Mouse (Mus musculus) neural tube, embryonic 13.5 days (tissue): Measurements from ENCODE around the gene Calm3. TPM values are rescaled to one million over a fixed set of nuclear protein-coding genes. Genes with fewer than 3 reads are reported as not detected.

ENCODE experiments used
- ATAC-seq: fragments of 200-750 bp; cut with Nextera tagmentation; 2 replicates; pipeline ENCODE4 v1.8.0; 2017; ENCODE audit warnings: low read depth, mild to moderate bottlenecking, moderate TSS enrichment, moderate library complexity
- H3K27ac ChIP-seq: fragments of 300-500 bp; sonication (generic); replicated peaks from 2 replicates; pipeline ENCODE4 v1.5.1; 2015; ENCODE audit warnings: moderate library complexity, mild to moderate bottlenecking, inconsistent platforms
- H3K27me3 ChIP-seq: fragments of 300-500 bp; sonication (generic); 2 replicates; pipeline ENCODE4 v1.6.1; 2015; ENCODE audit warnings: mild to moderate bottlenecking, inconsistent platforms
- H3K36me3 ChIP-seq: fragments of 300-500 bp; sonication (generic); 2 replicates; pipeline ENCODE4 v1.6.1; 2015; ENCODE audit warnings: mild to moderate bottlenecking, inconsistent platforms
- H3K4me1 ChIP-seq: fragments of 300-500 bp; sonication (generic); replicated peaks from 2 replicates; pipeline ENCODE4 v1.6.1; 2015; ENCODE audit warnings: inconsistent platforms
- H3K4me2 ChIP-seq: fragments of 300-500 bp; sonication (generic); 2 replicates; pipeline ENCODE4 v1.6.1; 2015; ENCODE audit warnings: inconsistent platforms, mild to moderate bottlenecking, moderate library complexity
- H3K4me3 ChIP-seq: fragments of 300-500 bp; sonication (generic); 2 replicates; pipeline ENCODE4 v1.5.1; 2015; ENCODE audit warnings: mild to moderate bottlenecking, inconsistent platforms
- H3K9ac ChIP-seq: fragments of 300-500 bp; sonication (generic); 2 replicates; pipeline ENCODE4 v1.6.1; 2015; ENCODE audit warnings: moderate library complexity, mild to moderate bottlenecking, inconsistent platforms
- H3K9me3 ChIP-seq: fragments of 300-500 bp; sonication (generic); 2 replicates; pipeline ENCODE4 v1.6.1; 2016; ENCODE audit warnings: inconsistent platforms
- WGBS: fragments of 180-500 bp; shearing (Covaris S2); methylation state at CpG from one replicate; pipeline ENCODE4 v1.1.7; 2015; 5-methylcytosine and 5-hydroxymethylcytosine counted together
- polyA plus RNA-seq: library from polyadenylated mRNA; unstranded; fragments of >200 nt; fragmentation: Nextera tagmentation; extraction: Ambion mirVana; gene quantifications from 2 replicates; pipeline ENCODE4 v1.2.1, GENCODE M21; 2015

The Calm3 gene
- polyA plus RNA-seq, 1 experiment from 2014 or later: 297 TPM

- no peak for ATAC-seq
- H3K27ac ChIP-seq: no peak overlapping the region
- 0 out of 2 replicates have a peak, but pooled peaks cover under 1% of the 10 kb centered on the region for H3K36me3 ChIP-seq
- 0 out of 2 replicates have a peak overlapping the region, but pooled peaks have one; percentile 7 for H3K4me2 ChIP-seq
- no peaks in the 10 kb centered on the region for H3K9me3 ChIP-seq
- WGBS: 73% methylated on average over 11 of the region's 11 CpGs
- H3K27me3 ChIP-seq: no peaks in the 10 kb centered on the region; the same call in 1 of the 2 replicates
- no peak overlapping the region for H3K4me3 ChIP-seq
- H3K4me1 ChIP-seq: peaks cover 33% of the 10 kb centered on the region
- 0 out of 2 replicates have a peak overlapping the region, but pooled peaks have one; percentile 45 for H3K9ac ChIP-seq
Observed at GRCm38 (mm10) chr7:16908859-16909258, 15.1 kb downstream of the Calm3 start.

- H3K9ac ChIP-seq: peak overlapping the region; percentile 45
- no peak overlapping the region for H3K27ac ChIP-seq
- 64% methylated on average over 11 of the region's 11 CpGs for WGBS
- H3K4me3 ChIP-seq: no peak overlapping the region
- ATAC-seq: no peak
- H3K36me3 ChIP-seq: no peaks in the 10 kb centered on the region
- H3K27me3 ChIP-seq: no peaks in the 10 kb centered on the region; the same call in 1 of the 2 replicates
- H3K4me2 ChIP-seq: 0 out of 2 replicates have a peak overlapping the region, but pooled peaks have one; percentile 7
- H3K9me3 ChIP-seq: no peaks in the 10 kb centered on the region
- H3K4me1 ChIP-seq: peaks cover 31% of the 10 kb centered on the region
Observed at GRCm38 (mm10) chr7:16908367-16908766, 15.5 kb downstream of the Calm3 start.

- Histone ChIP-seq H3K9me3 (no peaks in the 10 kb centered on the region), H3K27ac (no peak overlapping the region), H3K9ac (peak overlapping the region; percentile 45; the same call in 1 of the 2 replicates), H3K36me3 (no peaks in the 10 kb centered on the region), H3K4me1 (peaks cover 29% of the 10 kb centered on the region), H3K4me2 (0 out of 2 replicates have a peak overlapping the region, but pooled peaks have one; percentile 7), H3K27me3 (no peaks in the 10 kb centered on the region; the same call in 1 of the 2 replicates), H3K4me3 (no peak overlapping the region)
- ATAC-seq: no peak
- whole genome bisulfite sequencing: 80% methylated on average over 7 of the region's 7 CpGs
Observed at GRCm38 (mm10) chr7:16907842-16908241, 16.1 kb downstream of the Calm3 start.

DNA sequence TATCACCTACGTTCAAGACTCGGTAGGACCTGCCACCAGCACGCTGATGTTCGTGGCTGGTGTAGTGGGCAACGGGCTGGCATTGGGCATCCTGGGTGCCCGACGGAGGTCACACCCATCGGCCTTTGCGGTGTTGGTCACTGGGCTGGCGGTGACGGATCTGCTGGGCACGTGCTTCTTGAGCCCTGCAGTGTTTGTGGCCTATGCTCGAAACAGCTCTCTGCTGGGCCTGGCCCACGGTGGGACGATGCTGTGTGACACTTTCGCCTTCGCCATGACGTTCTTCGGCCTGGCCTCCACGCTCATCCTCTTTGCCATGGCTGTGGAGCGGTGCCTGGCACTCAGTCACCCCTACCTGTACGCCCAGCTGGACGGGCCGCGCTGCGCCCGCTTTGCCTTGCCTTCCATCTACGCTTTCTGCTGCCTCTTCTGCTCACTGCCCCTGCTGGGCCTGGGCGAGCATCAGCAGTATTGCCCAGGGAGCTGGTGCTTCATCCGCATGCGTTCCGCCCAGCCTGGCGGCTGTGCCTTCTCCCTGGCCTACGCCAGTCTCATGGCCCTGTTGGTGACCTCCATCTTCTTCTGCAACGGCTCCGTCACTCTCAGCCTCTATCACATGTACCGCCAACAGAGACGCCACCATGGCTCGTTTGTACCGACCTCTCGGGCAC lies 16.9 kb downstream of the Calm3 start:
- Histone ChIP-seq H3K4me2 (peak overlapping the region; percentile 8; the same call in 1 of the 2 replicates), H3K27ac (no peak overlapping the region), H3K4me1 (peaks cover 23% of the 10 kb centered on the region), H3K9ac (peak overlapping the region; percentile 10; the same call in 1 of the 2 replicates), H3K4me3 (no peak overlapping the region), H3K36me3 (no peaks in the 10 kb centered on the region), H3K9me3 (no peaks in the 10 kb centered on the region), H3K27me3 (no peaks in the 10 kb centered on the region; the same call in 1 of the 2 replicates)
- 92% methylated on average over 41 of the region's 41 CpGs for WGBS
- no peak for ATAC-seq

GRCm38 (mm10) chr7:16906281-16906680 lies 17.6 kb downstream of the Calm3 start, which contains the start of gene Ptgir:
Gene Ptgir (plus strand): TSS chr7:16906490.
- H3K9ac ChIP-seq: peak within 1 kb of the TSS; percentile 10
- 11% methylated on average over 6 of the region's 6 CpGs for WGBS
- ATAC-seq: no peak

DNA sequence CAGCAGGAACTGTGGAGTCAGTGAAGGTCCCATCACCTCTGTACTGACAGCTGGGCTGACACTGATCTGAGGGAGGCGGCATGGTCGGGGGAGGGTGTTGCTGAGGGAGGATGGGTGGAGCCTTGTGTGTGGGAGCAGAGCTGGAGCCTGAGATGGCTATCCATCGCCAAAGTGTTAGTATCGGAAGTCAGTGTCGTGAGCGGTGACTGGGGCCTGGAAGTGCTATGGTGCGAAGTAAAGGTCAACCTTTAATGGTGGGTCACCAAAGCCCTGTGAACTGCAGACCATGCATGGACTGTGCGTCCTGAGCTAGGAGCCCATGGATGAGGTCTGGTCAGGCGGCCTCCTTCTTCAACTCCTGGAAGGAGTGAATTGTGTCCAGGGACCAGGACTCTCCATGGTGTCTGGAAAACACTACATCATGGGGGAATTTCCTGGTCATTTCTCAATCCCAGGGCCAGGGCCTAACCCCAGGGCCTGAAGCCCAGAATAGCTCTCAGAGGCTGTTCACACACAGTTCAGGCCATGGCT lies 18.4 kb downstream of the Calm3 start:
- no peaks in the 10 kb centered on the region for H3K36me3 ChIP-seq
- no peak for ATAC-seq
- 53% methylated on average over 9 of the region's 9 CpGs for WGBS

More at GRCm38 (mm10) chr7:16906281-16906680, 17.6 kb downstream of the Calm3 start, which contains the start of gene Ptgir:
- H3K4me2 ChIP-seq: peak within 1 kb of the TSS; percentile 8; the same call in 1 of the 2 replicates
- H3K27ac ChIP-seq: no peak within 1 kb of the TSS
- H3K27me3 ChIP-seq: no peaks in the 10 kb centered on the region; the same call in 1 of the 2 replicates
- H3K4me3 ChIP-seq: no peak within 1 kb of the TSS
- peaks cover 29% of the 10 kb centered on the region for H3K4me1 ChIP-seq
- H3K36me3 ChIP-seq: no peaks in the 10 kb centered on the region
- H3K9me3 ChIP-seq: no peaks in the 10 kb centered on the region

DNA sequence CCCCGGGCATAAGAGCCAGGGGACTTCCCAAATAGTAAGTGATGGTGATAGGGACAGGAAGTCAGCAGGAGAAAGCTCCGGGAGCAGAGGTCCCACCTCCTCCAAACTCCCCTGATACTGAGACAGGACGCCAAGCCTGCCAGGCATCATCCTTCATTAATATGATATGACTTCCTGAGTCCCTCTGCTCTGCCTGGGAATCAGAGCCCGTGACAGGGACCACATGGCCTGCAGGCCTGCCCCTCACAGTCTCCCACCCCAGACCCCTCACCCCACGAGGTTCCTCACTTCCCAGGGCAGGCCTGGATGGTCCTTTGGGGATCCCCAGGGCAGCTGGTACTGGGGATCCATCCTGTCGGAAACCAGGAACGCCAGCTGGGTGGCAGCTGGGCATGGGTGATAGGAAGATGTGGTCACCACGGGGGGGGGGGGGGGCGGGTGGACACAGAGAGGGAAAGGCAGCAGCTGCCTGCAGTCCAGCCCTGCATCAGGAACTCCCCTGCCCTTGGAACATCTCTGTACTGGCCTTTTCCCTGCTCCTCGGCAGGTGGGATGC lies 19.7 kb downstream of the Calm3 start:
- Histone ChIP-seq H3K27ac (no peak overlapping the region), H3K4me1 (peaks cover 44% of the 10 kb centered on the region), H3K36me3 (no peaks in the 10 kb centered on the region), H3K27me3 (no peaks in the 10 kb centered on the region; the same call in 1 of the 2 replicates), H3K9ac (no peak overlapping the region), H3K9me3 (no peaks in the 10 kb centered on the region), H3K4me2 (no peak overlapping the region), H3K4me3 (no peak overlapping the region)
- 43% methylated on average over 9 of the region's 10 CpGs for WGBS
- no peak for ATAC-seq

More for the DNA sequence above, 18.4 kb downstream of the Calm3 start:
- no peaks in the 10 kb centered on the region for H3K9me3 ChIP-seq
- no peaks in the 10 kb centered on the region; the same call in 1 of the 2 replicates for H3K27me3 ChIP-seq
- H3K9ac ChIP-seq: no peak overlapping the region
- H3K4me3 ChIP-seq: no peak overlapping the region
- H3K27ac ChIP-seq: no peak overlapping the region
- no peak overlapping the region for H3K4me2 ChIP-seq
- peaks cover 34% of the 10 kb centered on the region for H3K4me1 ChIP-seq

DNA sequence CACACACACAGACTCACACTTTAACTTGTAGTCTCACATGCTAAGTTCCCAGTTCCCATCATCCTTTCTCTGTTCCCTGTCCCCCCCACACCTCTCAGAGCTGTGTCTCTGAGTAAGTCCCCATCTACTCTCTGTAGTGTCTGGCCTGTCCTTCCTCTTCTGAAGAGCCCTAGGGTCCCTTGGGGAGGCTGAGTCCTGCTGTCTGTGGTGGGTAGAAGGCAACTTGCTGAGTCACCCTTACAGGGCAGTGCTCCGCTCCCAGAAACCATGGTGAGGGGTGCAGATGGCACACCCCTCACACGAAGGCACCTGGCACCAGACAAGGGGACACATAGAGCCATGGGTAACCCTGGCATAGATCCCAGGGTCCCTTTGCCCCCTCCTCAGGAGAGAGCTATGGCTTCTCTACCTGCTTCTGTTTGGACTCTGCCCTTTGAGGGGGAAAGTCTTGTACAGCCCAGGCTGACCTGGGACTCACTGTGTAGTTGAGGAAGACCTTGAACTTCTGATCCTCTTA lies 20.4 kb downstream of the Calm3 start:
- Histone ChIP-seq H3K4me2 (no peak overlapping the region), H3K36me3 (no peaks in the 10 kb centered on the region), H3K4me1 (peaks cover 44% of the 10 kb centered on the region), H3K4me3 (no peak overlapping the region), H3K9me3 (no peaks in the 10 kb centered on the region), H3K27me3 (no peaks in the 10 kb centered on the region), H3K27ac (no peak overlapping the region), H3K9ac (no peak overlapping the region)
- WGBS: 71% methylated on average over 2 of the region's 2 CpGs
- no peak for ATAC-seq

- 0 out of 2 replicates have a peak, but pooled peaks have one; percentile 28 for ATAC-seq
- H3K4me1 ChIP-seq: peaks cover 38% of the 10 kb centered on the region
- H3K27ac ChIP-seq: no peak overlapping the region; the same call in 1 of the 2 replicates
- no peak overlapping the region for H3K4me3 ChIP-seq
- no peaks in the 10 kb centered on the region for H3K36me3 ChIP-seq
- WGBS: 18% methylated on average over 5 of the region's 5 CpGs
- H3K27me3 ChIP-seq: no peaks in the 10 kb centered on the region
- H3K4me2 ChIP-seq: no peak overlapping the region
- peak overlapping the region; percentile 34; the same call in 1 of the 2 replicates for H3K9ac ChIP-seq
- no peaks in the 10 kb centered on the region for H3K9me3 ChIP-seq
Observed at GRCm38 (mm10) chr7:16900526-16900925, 23.4 kb downstream of the Calm3 start.

- Histone ChIP-seq H3K4me1 (peaks cover 48% of the 10 kb centered on the region), H3K4me3 (peak overlapping the region; percentile 20), H3K36me3 (no peaks in the 10 kb centered on the region), H3K9me3 (no peaks in the 10 kb centered on the region), H3K27me3 (peaks cover 27% of the 10 kb centered on the region), H3K4me2 (peak overlapping the region; percentile 54), H3K27ac (no peak overlapping the region; the same call in 1 of the 2 replicates), H3K9ac (peak overlapping the region; percentile 54)
- 27% methylated on average over 10 of the region's 10 CpGs for WGBS
- ATAC-seq: no peak
Observed at GRCm38 (mm10) chr7:16895511-16895910, 28.4 kb downstream of the Calm3 start.

GRCm38 (mm10) chr7:16895000-16895399 lies 28.9 kb downstream of the Calm3 start:
- Histone ChIP-seq H3K27ac (no peak overlapping the region; the same call in 1 of the 2 replicates), H3K27me3 (peaks cover 32% of the 10 kb centered on the region), H3K4me1 (peaks cover 43% of the 10 kb centered on the region), H3K4me2 (peak overlapping the region; percentile 54), H3K4me3 (peak overlapping the region; percentile 20), H3K36me3 (no peaks in the 10 kb centered on the region), H3K9ac (peak overlapping the region; percentile 54), H3K9me3 (no peaks in the 10 kb centered on the region)
- under 1% methylated on average over 24 of the region's 24 CpGs for WGBS
- ATAC-seq: peak; percentile 30
